Mouse (Mus musculus) layer of hippocampus, adult 9-10 months (tissue): Measurements from ENCODE around the gene Alox15.

Experiments used
- DNase-seq: peaks from one replicate; pipeline ENCODE4 v3.0.0; 2022; ENCODE audit warnings: low spot score

Gene Alox15

DNA sequence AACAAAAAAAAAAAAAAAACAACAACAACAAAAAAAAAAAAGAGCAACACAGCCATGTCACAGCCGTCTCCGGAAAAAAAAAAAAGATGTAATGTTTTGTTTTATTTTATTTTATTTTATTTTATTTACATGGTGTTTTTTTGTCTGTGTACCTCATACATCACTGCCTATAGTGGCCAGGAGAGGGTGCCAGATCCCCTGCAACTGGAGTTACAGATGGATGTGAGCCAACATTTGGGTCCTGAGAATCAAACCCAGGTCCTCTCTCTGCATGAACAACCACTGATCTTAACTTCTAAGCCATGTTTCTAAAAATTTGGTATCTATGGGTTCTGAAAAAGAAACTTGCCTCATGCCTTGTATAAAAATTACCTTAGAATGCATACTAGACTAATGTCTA, 43.5 kb downstream of the Alox15 start:
- no peak for DNase-seq

- no peak for DNase-seq
Observed at GRCm38 (mm10) chr11:70306159-70306558, 45.7 kb downstream of the Alox15 start.

DNA sequence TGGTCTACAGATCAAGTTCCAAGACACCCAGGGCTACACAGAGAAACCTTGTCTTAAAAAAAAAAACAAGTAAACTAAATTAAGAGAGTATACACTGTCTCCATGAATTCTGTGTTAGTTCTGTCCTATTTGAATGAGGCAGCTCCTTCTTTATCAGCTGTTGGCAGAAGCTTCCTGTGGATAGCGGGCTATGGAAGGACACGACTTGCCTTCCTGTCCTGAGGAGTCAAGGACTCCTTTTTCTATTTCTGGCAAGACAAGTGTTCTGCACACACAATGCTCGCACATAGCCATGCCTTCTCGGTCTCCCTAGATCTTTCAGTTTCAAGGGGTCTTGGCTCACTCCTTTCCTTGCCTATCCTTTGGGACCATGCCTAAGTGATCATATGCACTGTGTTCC, 49.5 kb downstream of the Alox15 start:
- no peak for DNase-seq

GRCm38 (mm10) chr11:70297836-70298454, 53.9 kb downstream of the Alox15 start:
- DNase-seq: no peak

DNA sequence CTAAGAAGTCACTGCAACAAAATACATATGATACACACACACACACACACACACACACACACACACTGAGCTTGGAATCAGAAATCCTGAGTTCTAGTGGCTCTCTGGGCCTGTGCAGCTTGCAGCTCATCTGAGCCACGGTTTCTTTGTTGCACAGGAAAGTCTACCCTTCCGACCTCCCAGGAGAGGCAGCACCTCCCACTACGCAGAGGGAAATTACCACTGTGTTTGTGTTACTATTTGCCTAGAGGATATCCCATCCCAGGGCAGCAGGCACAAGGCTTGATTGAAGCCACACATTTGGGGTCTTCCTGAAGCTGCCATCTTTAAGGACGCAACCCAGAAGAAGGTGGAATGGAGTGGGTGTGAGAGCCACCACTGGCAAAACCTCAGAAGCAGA, 54.4 kb downstream of the Alox15 start:
- DNase-seq: no peak
